Mouse (Mus musculus) midbrain, embryonic 16.5 days (tissue): ENCODE data around the gene Slc25a44. TPM values are rescaled to one million over a fixed set of nuclear protein-coding genes. Genes with fewer than 3 reads are reported as not detected.
"Not testable (repeated sequence)": the region's sequence is repeated elsewhere in the genome, so short reads cannot be mapped to it uniquely, and the experiment has no call there.

Source experiments
- ATAC-seq: fragments of 200-750 bp; cut with Nextera tagmentation; 2 replicates; pipeline ENCODE4 v1.8.0; 2017; ENCODE audit warnings: moderate TSS enrichment
- H3K27ac ChIP-seq: fragments of 300-500 bp; sonication (generic); 2 replicates; pipeline ENCODE4 v1.5.1; 2014; ENCODE audit warnings: mild to moderate bottlenecking, low read length, mixed read lengths
- H3K27me3 ChIP-seq: fragments of 300-500 bp; sonication (generic); 2 replicates; pipeline ENCODE4 v1.6.1; 2014; ENCODE audit warnings: low read depth, low read length, mixed read lengths; ENCODE audit not compliant: control insufficient read depth, insufficient read depth
- H3K36me3 ChIP-seq: fragments of 300-500 bp; sonication (generic); 2 replicates; pipeline ENCODE4 v1.6.1; 2014; ENCODE audit warnings: mild to moderate bottlenecking, low read length, moderate library complexity, mixed read lengths; ENCODE audit not compliant: control insufficient read depth, insufficient read depth
- H3K4me1 ChIP-seq: fragments of 300-500 bp; sonication (generic); 2 replicates; pipeline ENCODE4 v1.6.1; 2014; ENCODE audit warnings: mild to moderate bottlenecking, low read length, mixed read lengths; ENCODE audit not compliant: control insufficient read depth, insufficient read depth
- H3K4me2 ChIP-seq: fragments of 300-500 bp; sonication (generic); 2 replicates; pipeline ENCODE4 v1.6.1; 2014; ENCODE audit warnings: mild to moderate bottlenecking, low read length, mixed read lengths
- H3K4me3 ChIP-seq: fragments of 300-500 bp; sonication (generic); 2 replicates; pipeline ENCODE4 v1.5.1; 2014; ENCODE audit warnings: low read depth, mild to moderate bottlenecking, low read length, moderate library complexity, mixed read lengths
- H3K9ac ChIP-seq: fragments of 300-500 bp; sonication (generic); 2 replicates; pipeline ENCODE4 v1.6.1; 2014; ENCODE audit warnings: low read depth, low read length, mixed read lengths
- H3K9me3 ChIP-seq: fragments of 300-500 bp; sonication (generic); replicated peaks from 2 replicates; pipeline ENCODE4 v1.6.1; 2014; ENCODE audit warnings: mild to moderate bottlenecking, low read length, mixed read lengths; ENCODE audit not compliant: control insufficient read depth, poor library complexity, severe bottlenecking
- WGBS: fragments of 180-500 bp; shearing (Covaris S2); extraction: QIAGEN DNeasy Blood & Tissue Kit; methylation state at CpG from one replicate; pipeline ENCODE4 v1.1.7; 2014; 5-methylcytosine and 5-hydroxymethylcytosine counted together
- polyA plus RNA-seq: library from polyadenylated mRNA; unstranded; fragments of >200 nt; fragmentation: Nextera tagmentation; extraction: Ambion mirVana; gene quantifications from 2 replicates; pipeline ENCODE4 v1.2.1, GENCODE M21; 2015

Slc25a44 gene
- polyA plus RNA-seq, 1 experiment from 2014 or later = 39.3 TPM

DNA sequence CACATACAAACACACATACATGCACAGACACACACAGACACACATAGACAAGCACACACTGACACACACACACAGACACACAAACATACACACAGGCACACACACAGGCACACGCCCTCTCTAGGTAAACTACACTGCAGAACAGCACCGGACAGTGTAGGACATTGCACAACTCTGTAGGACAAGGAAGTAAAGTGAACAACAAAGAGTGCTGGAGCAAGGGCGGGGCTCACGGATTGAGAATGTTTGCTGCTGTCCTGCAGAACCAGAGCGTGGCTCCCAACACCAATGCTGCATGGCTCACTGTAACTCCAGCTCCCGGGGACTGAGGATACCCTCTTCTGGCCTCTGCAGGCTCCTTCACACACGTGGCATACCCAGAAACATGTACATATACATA lies 17.9 kb upstream of the Slc25a44 start:
- 76% methylated on average over 7 of the region's 7 CpGs for WGBS
- ATAC-seq = no peak
- H3K4me3 ChIP-seq = no peak overlapping the region
- H3K9me3 ChIP-seq = no peaks in the 10 kb centered on the region
- no peak overlapping the region for H3K9ac ChIP-seq
- no peak overlapping the region for H3K4me2 ChIP-seq
- peaks cover 42% of the 10 kb centered on the region for H3K36me3 ChIP-seq
- H3K27ac ChIP-seq = no peak overlapping the region
- H3K27me3 ChIP-seq = no peaks in the 10 kb centered on the region
- 0 out of 2 replicates have a peak, but pooled peaks cover 4% of the 10 kb centered on the region for H3K4me1 ChIP-seq

DNA sequence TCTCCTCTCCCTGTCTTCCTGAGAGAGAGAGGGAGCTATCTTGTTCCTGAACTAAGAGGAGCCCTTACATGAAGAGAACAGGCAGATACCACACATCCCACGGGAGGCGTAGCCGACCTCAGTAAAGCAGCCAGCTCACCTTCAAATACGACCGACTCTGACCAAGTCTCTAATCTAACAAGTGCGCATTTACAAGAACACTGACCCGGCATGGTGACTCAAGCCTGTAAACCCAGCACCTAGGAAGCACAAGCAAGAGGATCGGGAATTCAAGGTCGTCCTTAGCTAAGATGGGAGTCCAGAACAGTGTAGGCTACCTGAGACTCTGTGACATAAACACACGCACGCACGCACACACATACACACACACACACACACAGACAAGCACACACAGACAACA lies 17.5 kb upstream of the Slc25a44 start:
- Histone ChIP-seq H3K4me1 (0 out of 2 replicates have a peak, but pooled peaks cover 4% of the 10 kb centered on the region), H3K27ac (no peak overlapping the region), H3K9ac (no peak overlapping the region), H3K36me3 (peaks cover 42% of the 10 kb centered on the region), H3K4me2 (no peak overlapping the region), H3K9me3 (no peaks in the 10 kb centered on the region), H3K27me3 (no peaks in the 10 kb centered on the region), H3K4me3 (no peak overlapping the region)
- WGBS = 85% methylated on average over 12 of the region's 12 CpGs
- ATAC-seq = no peak

DNA sequence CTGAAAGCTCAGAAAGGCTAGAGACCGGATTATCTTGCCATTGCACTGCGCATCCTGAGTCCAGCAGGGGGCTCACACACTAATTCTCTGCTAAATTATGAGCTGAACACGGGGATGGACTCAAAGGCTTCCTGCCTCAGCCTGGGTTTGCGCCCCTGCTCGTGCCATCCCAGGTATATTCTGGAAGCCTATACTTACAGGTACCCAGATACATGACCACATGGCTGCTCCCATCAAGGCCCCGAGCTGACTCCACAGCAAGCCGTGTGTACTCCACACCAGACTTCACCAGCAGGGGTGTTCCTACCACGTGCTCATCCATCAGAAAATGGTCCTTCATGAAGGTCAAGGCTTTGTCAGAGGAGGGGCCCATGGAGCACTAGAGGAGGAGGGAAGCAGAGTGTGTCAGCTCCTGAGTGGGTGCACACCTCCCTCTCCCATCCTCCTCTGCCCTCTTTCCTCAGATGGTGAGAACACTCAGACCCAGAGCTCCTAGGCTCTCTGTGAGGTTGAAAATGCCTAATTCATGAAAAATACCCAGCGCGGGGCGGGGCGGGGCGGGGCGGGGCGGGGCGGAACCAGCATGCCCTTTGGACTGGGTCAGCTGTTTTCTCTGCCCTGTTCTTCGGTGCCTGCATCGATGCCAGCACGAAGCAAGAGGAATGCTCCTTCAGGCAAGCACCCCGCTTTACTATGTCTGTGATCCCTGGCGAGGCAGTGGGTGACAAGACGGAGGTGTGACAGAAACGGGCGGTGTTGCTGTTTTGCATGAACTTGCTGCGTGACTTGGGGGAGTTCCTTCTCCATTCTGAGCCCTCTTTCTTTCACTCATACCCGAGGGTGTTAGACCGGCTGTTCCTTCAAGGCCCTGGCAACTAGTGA lies 15.8 kb upstream of the Slc25a44 start:
- WGBS = 23% methylated on average over 26 of the region's 27 CpGs
- 0 out of 2 replicates have a peak, but pooled peaks cover 4% of the 10 kb centered on the region for H3K4me1 ChIP-seq
- peak; percentile 32; the same call in 1 of the 2 replicates for ATAC-seq
- H3K4me3 ChIP-seq = no peak overlapping the region
- no peak overlapping the region for H3K4me2 ChIP-seq
- no peak overlapping the region for H3K9ac ChIP-seq
- no peaks in the 10 kb centered on the region for H3K9me3 ChIP-seq
- H3K36me3 ChIP-seq = peaks cover 44% of the 10 kb centered on the region
- H3K27ac ChIP-seq = no peak overlapping the region
- H3K27me3 ChIP-seq = no peaks in the 10 kb centered on the region

DNA sequence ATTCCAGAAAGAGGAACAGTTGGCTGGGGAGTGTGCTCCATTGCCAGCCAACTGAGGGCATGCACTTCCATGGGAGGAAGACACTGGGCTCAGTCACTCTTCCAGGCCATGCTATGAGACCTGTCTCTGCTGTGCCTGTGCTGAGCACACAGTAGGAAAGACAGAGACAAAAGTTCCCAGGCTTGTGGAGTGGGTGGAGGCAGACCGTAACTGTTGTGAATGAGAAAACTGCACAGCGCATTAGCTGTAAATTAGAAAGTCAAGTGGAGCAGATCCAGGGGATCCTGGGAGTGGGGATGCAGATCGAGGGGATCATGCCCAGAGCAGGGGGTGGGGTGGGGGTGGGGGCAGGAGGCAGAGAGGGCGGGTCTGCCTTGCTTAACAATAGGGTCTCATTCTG lies 14.6 kb upstream of the Slc25a44 start:
- no peak overlapping the region for H3K4me2 ChIP-seq
- 53% methylated on average over 3 of the region's 4 CpGs for WGBS
- H3K27ac ChIP-seq = no peak overlapping the region
- no peak overlapping the region for H3K9ac ChIP-seq
- no peak overlapping the region for H3K4me3 ChIP-seq
- no peaks in the 10 kb centered on the region for H3K9me3 ChIP-seq
- 0 out of 2 replicates have a peak, but pooled peaks cover 4% of the 10 kb centered on the region for H3K4me1 ChIP-seq
- ATAC-seq = no peak
- H3K27me3 ChIP-seq = no peaks in the 10 kb centered on the region
- H3K36me3 ChIP-seq = peaks cover 46% of the 10 kb centered on the region

DNA sequence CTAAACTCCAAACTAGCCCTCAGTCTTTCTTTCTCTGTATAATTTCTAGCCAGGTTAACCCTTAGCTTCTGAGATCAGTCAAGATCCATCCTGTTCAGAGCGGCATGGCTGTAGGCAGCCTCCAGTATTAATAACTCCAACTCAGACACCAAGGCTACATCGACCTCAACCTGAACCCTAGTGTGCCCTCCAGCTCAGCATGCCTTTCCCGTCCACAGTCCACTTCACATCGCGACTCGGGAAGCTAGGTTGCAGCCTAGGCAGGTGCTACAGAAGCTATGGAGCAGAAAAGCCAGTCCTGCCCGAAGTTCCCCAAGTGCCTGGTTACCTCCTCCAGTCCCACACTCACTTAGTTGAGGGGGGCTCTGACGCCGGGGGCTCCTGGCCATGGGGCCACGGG lies 12.5 kb upstream of the Slc25a44 start:
- no peaks in the 10 kb centered on the region for H3K27me3 ChIP-seq
- H3K9ac ChIP-seq = no peak overlapping the region
- H3K27ac ChIP-seq = no peak overlapping the region
- 0 out of 2 replicates have a peak, but pooled peaks cover 4% of the 10 kb centered on the region for H3K4me1 ChIP-seq
- WGBS = 80% methylated on average over 10 of the region's 10 CpGs
- no peak overlapping the region for H3K4me3 ChIP-seq
- ATAC-seq = no peak
- no peak overlapping the region for H3K4me2 ChIP-seq
- H3K36me3 ChIP-seq = peaks cover 35% of the 10 kb centered on the region
- H3K9me3 ChIP-seq = no peaks in the 10 kb centered on the region

DNA sequence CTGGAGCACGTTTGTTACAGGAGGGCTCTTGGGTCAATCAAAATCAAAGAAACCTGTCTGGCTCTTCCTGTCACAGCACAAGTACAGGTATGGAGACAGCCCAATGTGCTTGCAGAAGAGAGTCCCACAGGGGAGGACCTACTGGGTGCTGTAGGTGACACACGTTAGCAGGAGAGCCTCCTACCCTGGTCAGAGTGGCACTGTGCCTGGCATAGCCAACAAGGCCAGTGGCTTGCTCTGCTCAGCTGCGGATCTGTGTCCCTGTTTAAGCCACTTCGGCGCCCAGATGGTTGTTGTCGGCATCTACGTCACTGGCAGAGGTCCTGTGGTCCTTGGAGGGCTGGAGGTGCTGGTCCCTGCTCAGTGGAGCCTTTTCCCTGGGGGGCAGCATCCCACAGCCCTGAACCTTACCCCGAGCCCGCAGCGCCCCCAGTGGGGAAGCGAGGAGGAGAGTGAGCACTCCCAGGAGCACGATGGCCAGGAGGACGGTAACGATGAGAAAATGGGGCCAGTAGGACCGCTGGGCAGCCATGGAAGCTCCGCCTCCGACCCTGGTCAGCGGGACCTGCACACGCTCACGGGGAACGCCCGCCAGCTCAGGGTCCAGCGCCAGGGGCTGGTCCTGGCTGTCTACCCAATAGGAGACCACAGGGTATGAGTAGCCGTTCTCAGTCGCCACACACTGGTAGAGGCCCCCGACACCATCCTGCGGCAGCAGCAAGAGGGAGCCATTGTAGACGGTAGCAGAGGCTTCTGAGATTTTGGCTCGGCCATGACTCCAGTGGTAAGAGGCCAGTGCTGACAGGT lies 11.7 kb upstream of the Slc25a44 start:
- Histone ChIP-seq H3K4me1 (0 out of 2 replicates have a peak, but pooled peaks cover 4% of the 10 kb centered on the region), H3K4me3 (no peak overlapping the region; the same call in 1 of the 2 replicates), H3K9ac (0 out of 2 replicates have a peak overlapping the region, but pooled peaks have one; percentile 28), H3K27me3 (no peaks in the 10 kb centered on the region), H3K9me3 (no peaks in the 10 kb centered on the region), H3K27ac (no peak overlapping the region), H3K4me2 (peak overlapping the region; percentile 38), H3K36me3 (peaks cover 32% of the 10 kb centered on the region)
- WGBS = 11% methylated on average over 26 of the region's 29 CpGs
- peak; percentile 64 for ATAC-seq

DNA sequence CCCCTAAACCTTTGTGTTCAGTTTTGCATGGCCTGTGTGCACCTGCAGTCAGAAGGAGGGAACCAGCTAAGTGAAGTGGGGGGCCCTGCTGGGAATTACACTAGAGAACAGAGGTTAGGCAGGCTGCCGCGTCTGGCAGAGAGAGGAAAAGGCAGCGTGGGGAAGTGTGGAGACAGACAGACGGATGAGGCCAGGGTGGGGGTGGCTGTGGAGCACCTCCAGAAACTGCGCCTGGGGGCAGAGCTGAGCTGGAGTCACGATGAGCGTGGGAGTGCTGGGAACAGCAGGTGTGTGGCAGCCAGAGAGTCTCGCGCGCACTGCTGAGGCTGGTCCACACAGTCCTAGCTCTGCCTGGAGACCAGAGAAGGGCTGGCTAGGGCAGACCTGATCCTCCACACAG lies 10.6 kb upstream of the Slc25a44 start:
- Histone ChIP-seq H3K4me2 (no peak overlapping the region), H3K27ac (no peak overlapping the region), H3K27me3 (no peaks in the 10 kb centered on the region), H3K9ac (no peak overlapping the region), H3K36me3 (peaks cover 31% of the 10 kb centered on the region), H3K4me1 (no peaks in the 10 kb centered on the region), H3K9me3 (no peaks in the 10 kb centered on the region), H3K4me3 (no peak overlapping the region)
- 65% methylated on average over 10 of the region's 10 CpGs for WGBS
- ATAC-seq = no peak

DNA sequence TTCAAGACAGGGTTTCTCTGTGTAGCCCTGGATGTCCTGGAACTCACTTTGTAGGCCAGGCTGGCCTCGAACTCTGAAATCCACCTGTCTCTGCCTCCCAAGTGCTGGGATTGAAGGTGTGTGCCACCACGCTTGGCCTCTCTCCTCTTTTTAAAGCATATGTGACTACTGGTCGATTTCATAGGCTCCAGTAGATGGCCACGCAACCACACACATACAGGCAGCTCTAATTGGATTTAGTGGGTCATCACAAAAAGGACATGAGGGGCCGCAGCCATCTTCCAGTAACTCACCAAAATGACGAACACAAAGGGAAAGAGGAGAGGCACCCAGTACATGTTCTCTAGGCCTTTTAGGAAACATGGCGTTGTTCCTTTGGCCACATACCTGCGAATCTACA lies 3.7 kb upstream of the Slc25a44 start:
- 70% methylated on average over 8 of the region's 8 CpGs for WGBS
- H3K9me3 ChIP-seq, H3K4me2 ChIP-seq, H3K27ac ChIP-seq, H3K4me1 ChIP-seq, H3K9ac ChIP-seq, H3K36me3 ChIP-seq, H3K27me3 ChIP-seq, ATAC-seq, H3K4me3 ChIP-seq: not testable (repeated sequence)
